Mouse (Mus musculus) limb, embryonic 14.5 days (tissue): ENCODE measurements around the gene Shc4. TPM values are rescaled to one million over a fixed set of nuclear protein-coding genes. Genes with fewer than 3 reads are reported as not detected.
A peak's percentile ranks its signal among the peaks of the same experiment; 100 is the strongest.

Source experiments
- ATAC-seq: fragments of 200-750 bp; cut with Nextera tagmentation; 2 replicates; pipeline ENCODE4 v1.8.0; 2017; ENCODE audit warnings: low read depth, moderate number of reproducible peaks, moderate TSS enrichment; ENCODE audit not compliant: low FRiP score
- DNase-seq: peaks from one replicate; pipeline ENCODE4 v3.0.0-alpha.2; 2015; ENCODE audit warnings: low spot score
- H3K27ac ChIP-seq: fragments of 300-500 bp; sonication (generic); replicated peaks from 2 replicates; pipeline ENCODE4 v1.5.1; 2014; ENCODE audit warnings: low read depth, mild to moderate bottlenecking, low read length, moderate library complexity, mixed read lengths
- H3K27me3 ChIP-seq: fragments of 300-500 bp; sonication (generic); 2 replicates; pipeline ENCODE4 v1.6.1; 2014; ENCODE audit warnings: low read length, mixed read lengths; ENCODE audit not compliant: control insufficient read depth, insufficient read depth
- H3K36me3 ChIP-seq: fragments of 300-500 bp; sonication (generic); 2 replicates; pipeline ENCODE4 v1.6.1; 2014; ENCODE audit warnings: mild to moderate bottlenecking, low read length, moderate library complexity, mixed read lengths; ENCODE audit not compliant: control insufficient read depth, insufficient read depth
- H3K4me1 ChIP-seq: fragments of 300-500 bp; sonication (generic); 2 replicates; pipeline ENCODE4 v1.6.1; 2014; ENCODE audit warnings: antibody characterized with exemption, low read length, mixed read lengths; ENCODE audit not compliant: control insufficient read depth, insufficient read depth
- H3K4me2 ChIP-seq: fragments of 300-500 bp; sonication (generic); replicated peaks from 2 replicates; pipeline ENCODE4 v1.6.1; 2014; ENCODE audit warnings: low read depth, mild to moderate bottlenecking, low read length, moderate library complexity; ENCODE audit not compliant: severe bottlenecking
- H3K4me3 ChIP-seq: fragments of 300-500 bp; sonication (generic); replicated peaks from 2 replicates; pipeline ENCODE4 v1.5.1; 2014; ENCODE audit warnings: low read length
- H3K9ac ChIP-seq: fragments of 300-500 bp; sonication (generic); 2 replicates; pipeline ENCODE4 v1.6.1; 2014; ENCODE audit warnings: mild to moderate bottlenecking, low read depth, low read length, moderate library complexity; ENCODE audit not compliant: severe bottlenecking
- H3K9me3 ChIP-seq: fragments of 300-500 bp; sonication (generic); 2 replicates; pipeline ENCODE4 v1.6.1; 2016; ENCODE audit warnings: low read length; ENCODE audit not compliant: control insufficient read depth
- POLR2A ChIP-seq: fragments of 200-500 bp; IDR thresholded peaks from 2 replicates; pipeline ENCODE4 v1.8.0; 2012; ENCODE audit warnings: inconsistent platforms, mild to moderate bottlenecking, moderate library complexity, borderline replicate concordance; ENCODE audit not compliant: insufficient read depth, insufficient read length; ENCODE audit errors: extremely low read depth
- WGBS: fragments of 180-500 bp; shearing (Covaris S2); extraction: QIAGEN DNeasy Blood & Tissue Kit; methylation state at CpG from one replicate; pipeline ENCODE4 v1.1.7; 2014; 5-methylcytosine and 5-hydroxymethylcytosine counted together
- polyA plus RNA-seq, 2 experiments: library from polyadenylated mRNA; depleted of rRNA in 1 of 2; stranded (reverse) in 1 of 2; unstranded in 1 of 2; fragments of >200 nt; fragmentation: Nextera tagmentation in 1 of 2; extraction: Ambion mirVana in 1 of 2; gene quantifications; 2 replicates each; pipeline versions ENCODE4 v1.2.1 to v1.2.3; 2012 to 2014

Gene Shc4
- polyA plus RNA-seq, 2 experiments: 0.74 to 1.3 TPM

- no peak overlapping the region for H3K4me2 ChIP-seq
- no peaks in the 10 kb centered on the region for H3K4me1 ChIP-seq
- H3K27me3 ChIP-seq: no peaks in the 10 kb centered on the region
- TF ChIP-seq POLR2A: no peak
- H3K36me3 ChIP-seq: no peaks in the 10 kb centered on the region
- no peak overlapping the region for H3K9ac ChIP-seq
- DNase-seq (no peak), ATAC-seq (no peak)
- no peaks in the 10 kb centered on the region for H3K9me3 ChIP-seq
- no peak overlapping the region for H3K4me3 ChIP-seq
- no peak overlapping the region for H3K27ac ChIP-seq
- WGBS: 86% methylated on average over 9 of the region's 9 CpGs
These were observed 68.6 kb downstream of the Shc4 start for GRCm38 (mm10) chr2:125655391-125655790.

GRCm38 (mm10) chr2:125653286-125653685 lies 70.7 kb downstream of the Shc4 start:
- Histone ChIP-seq H3K9ac (no peak overlapping the region), H3K4me1 (no peaks in the 10 kb centered on the region), H3K27ac (no peak overlapping the region), H3K27me3 (no peaks in the 10 kb centered on the region), H3K4me3 (no peak overlapping the region), H3K9me3 (no peaks in the 10 kb centered on the region), H3K36me3 (no peaks in the 10 kb centered on the region), H3K4me2 (no peak overlapping the region)
- 100% methylated on average over 2 of the region's 2 CpGs for WGBS
- no peak for TF ChIP-seq POLR2A
- no peak for ATAC-seq
- no peak for DNase-seq

GRCm38 (mm10) chr2:125651563-125651962 lies 72.4 kb downstream of the Shc4 start:
- H3K9me3 ChIP-seq: no peaks in the 10 kb centered on the region
- no peaks in the 10 kb centered on the region for H3K36me3 ChIP-seq
- ATAC-seq (no peak), DNase-seq (no peak)
- TF ChIP-seq POLR2A: no peak
- 81% methylated on average over 8 of the region's 8 CpGs for WGBS
- no peaks in the 10 kb centered on the region for H3K27me3 ChIP-seq
- H3K4me2 ChIP-seq: no peak overlapping the region
- no peak overlapping the region for H3K27ac ChIP-seq
- H3K4me3 ChIP-seq: no peak overlapping the region
- H3K4me1 ChIP-seq: no peaks in the 10 kb centered on the region
- H3K9ac ChIP-seq: no peak overlapping the region

- Histone ChIP-seq H3K36me3 (no peaks in the 10 kb centered on the region), H3K4me1 (no peaks in the 10 kb centered on the region), H3K27ac (no peak overlapping the region), H3K4me3 (no peak overlapping the region), H3K9ac (no peak overlapping the region), H3K4me2 (no peak overlapping the region), H3K27me3 (no peaks in the 10 kb centered on the region), H3K9me3 (no peaks in the 10 kb centered on the region)
- TF ChIP-seq POLR2A: no peak
- 81% methylated on average over 14 of the region's 14 CpGs for WGBS
- DNase-seq (peak; percentile 8), ATAC-seq (peak; percentile 78)
These were observed 73.1 kb downstream of the Shc4 start for GRCm38 (mm10) chr2:125650742-125651352.

- Histone ChIP-seq H3K36me3 (no peaks in the 10 kb centered on the region), H3K9me3 (no peaks in the 10 kb centered on the region), H3K4me3 (no peak overlapping the region), H3K27me3 (no peaks in the 10 kb centered on the region), H3K27ac (no peak overlapping the region), H3K9ac (no peak overlapping the region), H3K4me1 (no peaks in the 10 kb centered on the region), H3K4me2 (no peak overlapping the region)
- WGBS: 80% methylated on average over 5 of the region's 5 CpGs
- DNase-seq (peak; percentile 48), ATAC-seq (no peak)
- no peak for TF ChIP-seq POLR2A
These were observed 73.9 kb downstream of the Shc4 start for GRCm38 (mm10) chr2:125650038-125650437.

GRCm38 (mm10) chr2:125644912-125645311 lies 79.0 kb downstream of the Shc4 start:
- H3K9me3 ChIP-seq: no peaks in the 10 kb centered on the region
- H3K4me1 ChIP-seq: no peaks in the 10 kb centered on the region
- no peak overlapping the region for H3K27ac ChIP-seq
- H3K27me3 ChIP-seq: no peaks in the 10 kb centered on the region
- H3K4me2 ChIP-seq: no peak overlapping the region
- DNase-seq (no peak), ATAC-seq (no peak)
- TF ChIP-seq POLR2A: no peak
- 89% methylated on average over 6 of the region's 6 CpGs for WGBS
- no peak overlapping the region for H3K9ac ChIP-seq
- H3K4me3 ChIP-seq: no peak overlapping the region
- no peaks in the 10 kb centered on the region for H3K36me3 ChIP-seq
